Mouse (Mus musculus) adipocyte (in vitro differentiated cells): ENCODE data around the gene Nabp1.
"Not testable (repeated sequence)": the region's sequence is repeated elsewhere in the genome, so short reads cannot be mapped to it uniquely, and the experiment has no call there.

Experiments used
- DNase-seq: peaks from one replicate; pipeline ENCODE4 v3.0.0-alpha.2; 2016; ENCODE audit warnings: low spot score

The Nabp1 gene

GRCm38 (mm10) chr1:51486291-51486690 lies 8.1 kb upstream of the Nabp1 start:
- no peak for DNase-seq

GRCm38 (mm10) chr1:51480386-51480785 lies 2.2 kb upstream of the Nabp1 start:
- DNase-seq = no peak

- DNase-seq = no peak
These were observed 1.5 kb upstream of the Nabp1 start for GRCm38 (mm10) chr1:51479691-51480090.

- DNase-seq = no peak
These were observed 753 bp upstream of the Nabp1 start for GRCm38 (mm10) chr1:51479027-51479329.

- peak; percentile 45 for DNase-seq
These were observed 556 bp downstream of the Nabp1 start for GRCm38 (mm10) chr1:51477656-51478081.

GRCm38 (mm10) chr1:51476405-51476804 lies 1.8 kb downstream of the Nabp1 start:
- no peak for DNase-seq

GRCm38 (mm10) chr1:51468077-51468476 lies 10.1 kb downstream of the Nabp1 start:
- DNase-seq = peak; percentile 67

- peak; percentile 67 for DNase-seq
These were observed 11.0 kb downstream of the Nabp1 start for GRCm38 (mm10) chr1:51467181-51467580.

- DNase-seq = peak; percentile 91
These were observed 11.8 kb downstream of the Nabp1 start for GRCm38 (mm10) chr1:51466385-51466784.

GRCm38 (mm10) chr1:51465285-51465684 lies 12.9 kb downstream of the Nabp1 start:
- DNase-seq = peak; percentile 49

GRCm38 (mm10) chr1:51463038-51463437 lies 15.2 kb downstream of the Nabp1 start:
- DNase-seq = peak; percentile 22

- peak; percentile 83 for DNase-seq
These were observed 19.3 kb downstream of the Nabp1 start for GRCm38 (mm10) chr1:51458731-51459450.

- DNase-seq = no peak
These were observed 20.1 kb downstream of the Nabp1 start for GRCm38 (mm10) chr1:51458089-51458488.

- DNase-seq = no peak
These were observed 21.0 kb downstream of the Nabp1 start for GRCm38 (mm10) chr1:51457249-51457648.

- DNase-seq = no peak
These were observed 29.4 kb downstream of the Nabp1 start for GRCm38 (mm10) chr1:51448789-51449188.

- DNase-seq = no peak
These were observed 32.3 kb downstream of the Nabp1 start for GRCm38 (mm10) chr1:51445854-51446460.

- no peak for DNase-seq
These were observed 32.9 kb downstream of the Nabp1 start for GRCm38 (mm10) chr1:51445161-51445853.

GRCm38 (mm10) chr1:51429775-51430174 lies 48.5 kb downstream of the Nabp1 start:
- DNase-seq = no peak

GRCm38 (mm10) chr1:51426298-51426697 lies 51.9 kb downstream of the Nabp1 start:
- no peak for DNase-seq

- not testable (repeated sequence) for DNase-seq
These were observed 57.2 kb downstream of the Nabp1 start for GRCm38 (mm10) chr1:51421029-51421428.

GRCm38 (mm10) chr1:51418753-51419152 lies 59.5 kb downstream of the Nabp1 start:
- DNase-seq = no peak
